Mouse (Mus musculus) adrenal gland, postnatal 10 days (tissue): ENCODE measurements around the gene Egfl6. TPM values are rescaled to one million over a fixed set of nuclear protein-coding genes. Genes with fewer than 3 reads are reported as not detected.
A peak's percentile ranks its signal among the peaks of the same experiment; 100 is the strongest.

Experiments used
- DNase-seq: peaks from one replicate; pipeline ENCODE4 v3.0.0; 2021; ENCODE audit warnings: mixed read lengths
- total RNA-seq, 2 experiments: library from RNA; stranded (reverse); gene quantifications; 2 replicates each; pipeline ENCODE4 v1.2.3; 2021

Gene Egfl6
- total RNA-seq, 2 experiments from 2014 or later, result 14.9 to 17.0 TPM

DNA sequence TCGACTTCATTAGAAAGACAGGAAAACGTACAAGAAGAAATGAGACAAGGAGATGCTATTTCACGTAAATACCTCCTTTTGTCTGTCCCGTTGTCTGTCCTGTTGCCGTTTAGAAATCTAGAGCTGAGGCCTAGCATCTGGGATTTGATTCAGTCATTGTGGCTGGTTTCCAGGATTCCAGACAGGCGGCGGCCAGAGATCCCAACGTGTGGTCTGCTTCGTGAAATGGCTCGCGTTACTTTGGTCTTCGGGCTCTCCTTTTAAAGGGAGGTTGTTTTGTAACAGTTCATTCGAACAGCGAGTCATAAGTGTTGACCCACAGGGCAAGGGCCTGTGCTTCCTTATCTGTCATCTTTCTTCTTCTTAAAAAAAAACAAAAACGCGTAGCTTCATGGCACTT lies 67.2 kb downstream of the Egfl6 start, which contains the start of gene Tceanc:
Gene Tceanc, minus strand, starts transcription at position 223 of the 400 bp plus-strand sequence.
- DNase-seq, result peak; percentile 7

GRCm38 (mm10) chrX:166516631-166517030 lies 68.9 kb downstream of the Egfl6 start:
- DNase-seq, result peak; percentile 35

GRCm38 (mm10) chrX:166515923-166516322 lies 69.6 kb downstream of the Egfl6 start:
- DNase-seq, result no peak

- peak; percentile 24 for DNase-seq
Measured at GRCm38 (mm10) chrX:166514035-166514434, 71.5 kb downstream of the Egfl6 start.

DNA sequence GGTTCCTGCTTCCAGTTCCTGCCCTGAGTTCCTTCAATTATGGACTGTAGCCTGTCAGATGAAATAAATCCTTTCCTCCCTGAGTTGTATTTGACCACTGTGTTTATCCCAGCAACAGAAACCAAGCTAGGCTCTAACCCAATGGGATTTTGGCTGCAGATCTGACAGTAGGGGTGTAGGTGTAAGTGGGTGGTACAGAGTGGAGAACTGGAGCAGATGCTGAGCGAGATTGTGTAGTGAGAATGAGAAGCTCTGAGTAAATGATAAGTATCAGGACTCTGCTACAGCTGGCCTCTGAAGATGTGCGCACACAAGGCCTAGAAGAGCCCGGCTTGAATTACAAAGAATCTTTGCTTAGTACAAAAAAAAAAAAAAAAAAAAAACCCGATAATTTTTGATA lies 73.4 kb downstream of the Egfl6 start:
- DNase-seq, result no peak

DNA sequence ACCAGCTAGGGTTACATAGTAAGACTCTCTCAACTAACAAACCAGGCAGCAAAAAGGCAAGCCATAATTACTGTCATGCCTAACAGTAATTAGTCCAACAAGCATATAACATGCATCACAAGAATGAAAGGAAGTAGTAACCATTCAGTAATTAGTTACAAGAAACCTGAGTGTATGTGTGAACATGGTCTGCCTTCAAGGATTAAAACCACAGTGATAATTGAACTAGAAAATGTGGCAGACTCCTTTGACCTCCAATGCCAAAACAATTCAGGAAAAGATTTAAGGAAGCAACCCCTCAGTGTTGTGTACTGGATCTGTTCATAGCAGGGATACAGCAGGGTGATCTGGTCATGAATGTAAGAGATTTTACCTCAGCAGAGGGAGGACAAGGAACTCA lies 74.4 kb downstream of the Egfl6 start:
- DNase-seq, result no peak

GRCm38 (mm10) chrX:166509761-166510738 lies 75.5 kb downstream of the Egfl6 start:
- DNase-seq, result peak; percentile 93

- DNase-seq, result no peak
Measured at GRCm38 (mm10) chrX:166504421-166504820, 81.1 kb downstream of the Egfl6 start.

- DNase-seq, result no peak
Measured at GRCm38 (mm10) chrX:166499496-166500190, 85.9 kb downstream of the Egfl6 start.

GRCm38 (mm10) chrX:166497771-166498170 lies 87.7 kb downstream of the Egfl6 start:
- no peak for DNase-seq

- no peak for DNase-seq
Measured at GRCm38 (mm10) chrX:166495052-166495451, 90.5 kb downstream of the Egfl6 start.

DNA sequence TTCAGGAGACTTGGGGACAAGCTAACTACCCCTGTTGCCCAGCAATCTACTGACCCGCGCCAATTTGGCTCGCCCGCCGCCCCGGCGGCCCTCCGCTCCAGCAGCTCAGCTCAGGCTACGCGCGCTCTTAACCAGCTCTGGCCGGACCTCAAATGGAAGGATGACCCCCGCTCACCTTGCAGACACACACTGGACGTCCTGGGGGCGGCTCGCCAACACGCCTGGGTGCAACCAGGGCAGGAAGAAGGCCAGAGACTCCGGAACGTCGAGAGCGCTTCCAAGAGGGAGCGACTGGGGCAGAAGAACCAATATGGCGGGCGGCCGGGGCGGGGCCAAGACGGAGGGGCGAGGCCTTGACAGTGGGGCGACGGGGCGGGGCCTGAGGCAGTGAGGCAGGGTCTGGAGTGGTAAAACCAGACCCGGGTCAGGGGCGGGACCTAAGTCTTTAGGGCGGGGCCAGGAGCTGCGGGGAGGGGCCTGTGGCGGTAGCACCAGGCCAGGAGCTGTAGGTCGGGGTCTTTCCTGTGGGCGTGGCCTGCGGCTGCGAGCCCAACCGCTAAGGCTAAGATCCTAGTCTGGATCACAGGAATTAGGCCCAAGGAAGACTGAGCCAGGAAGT lies 106.0 kb downstream of the Egfl6 start, which contains the start of gene Rab9:
Gene Rab9, minus strand, starts transcription at position 503 of the 619 bp plus-strand sequence.
- peak; percentile 95 for DNase-seq

- DNase-seq, result peak; percentile 49
Measured at GRCm38 (mm10) chrX:166478631-166479364, 106.7 kb downstream of the Egfl6 start.

DNA sequence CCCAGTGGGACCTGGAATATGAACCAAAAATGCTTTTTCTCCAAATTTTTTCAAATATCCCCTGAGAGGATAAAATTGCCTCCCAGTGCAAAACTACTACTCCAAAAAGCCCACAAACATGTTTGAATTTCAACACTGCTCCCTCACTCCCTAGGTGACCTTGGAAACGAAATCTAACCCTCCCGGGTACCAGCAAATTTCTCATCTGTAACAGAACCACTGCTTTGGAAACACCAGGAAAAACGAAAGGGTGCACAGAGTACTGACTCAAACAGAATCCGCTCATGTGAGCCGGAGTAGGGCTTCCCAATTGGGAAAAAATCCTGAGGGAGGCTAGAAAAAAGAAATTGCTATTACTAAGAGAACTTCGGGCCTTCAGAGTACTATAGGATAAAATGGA lies 108.1 kb downstream of the Egfl6 start:
- peak; percentile 9 for DNase-seq

Other genes with a start within 250 kb of the Egfl6 start
- gene Trappc2, start 145.1 kb downstream of the Egfl6 start, total RNA-seq, result 10 to 100 TPM; 17.1 to 19.0 TPM
- gene Ofd1, start 145.0 kb downstream of the Egfl6 start, total RNA-seq, result 1 to 10 TPM; 6.8 to 8.9 TPM
- 10 to 100 TPM; 49.8 to 58.6 TPM for gene Rab9, start 105.9 kb downstream of the Egfl6 start, total RNA-seq
- gene Tceanc, start 67.2 kb downstream of the Egfl6 start, total RNA-seq, result 1 to 10 TPM; 4.8 to 6.5 TPM